Mouse (Mus musculus) G1E (cell line): ENCODE measurements at regions not wholly inside any gene's neighbourhood (a gene's known extent, or its start where the extent isn't known, plus 50 kb on each side); places are given as distances from the start of the nearest gene placed in this dataset.

Experiments
- CTCF ChIP-seq: IDR thresholded peaks from 2 replicates; pipeline ENCODE4 v1.5.1; 2012; ENCODE audit warnings: low read depth, low read length, inconsistent platforms, mixed read lengths
- GATA1 ChIP-seq: IDR thresholded peaks from 2 replicates; pipeline ENCODE4 v1.6.1; 2012; ENCODE audit warnings: borderline replicate concordance, low read length, inconsistent platforms, mixed read lengths
- POLR2AphosphoS5 ChIP-seq: IDR thresholded peaks from 2 replicates; pipeline ENCODE4 v1.6.1; 2012; ENCODE audit warnings: low read depth, low read length, inconsistent platforms; ENCODE audit not compliant: insufficient replicate concordance
- TAL1 ChIP-seq: conservative IDR thresholded peaks from 2 replicates; pipeline ENCODE4 v1.6.1; 2012; ENCODE audit warnings: low read depth, low read length, inconsistent platforms, mixed read lengths

GRCm38 (mm10) chr3:144089790-144090256 lies 115.2 kb downstream of the Lmo4 start:
- TF ChIP-seq CTCF (no peak), TAL1 (no peak), POLR2AphosphoS5 (no peak), GATA1 (no peak)
